Mouse (Mus musculus): ENCODE results near the gene Ston2. TPM values are rescaled to one million over a fixed set of nuclear protein-coding genes. Genes with fewer than 3 reads are reported as not detected.
A peak's percentile ranks its signal among the peaks of the same experiment; 100 is the strongest.

The Ston2 gene
- total and polyA plus RNA-seq, 3 experiments, result 3.6 to 4.7 (median 4.1) TPM

- no peak overlapping the region for H3K27ac ChIP-seq
- H3K4me3 ChIP-seq, result no peak overlapping the region
- TF ChIP-seq EP300 (IDR thresholded peaks at IDR 0.05; ENCODE audit: insufficient read depth, low read depth, low read length), result no peak
- no peak for TF ChIP-seq POLR2A (IDR thresholded peaks at IDR 0.05; ENCODE audit: insufficient read depth, low read depth, low read length)
- peak; percentile 28 for TF ChIP-seq CTCF (IDR thresholded peaks at IDR 0.05)
- H3K36me3 ChIP-seq (ENCODE audit: control insufficient read depth, insufficient read depth, low read length), result no peaks in the 10 kb centered on the region
- H3K27me3 ChIP-seq (ENCODE audit: control insufficient read depth, insufficient read depth, low read length), result no peaks in the 10 kb centered on the region
- H3K9ac ChIP-seq (ENCODE audit: low read depth, low read length), result no peak overlapping the region
- peak in 1 of 2 experiments; percentile 28 for DNase-seq
- WGBS, result 51% methylated on average over 6 of the region's 6 CpGs
- intact Hi-C loops (cut with DNase I), result loop anchor here (5.0 kb wide), 1 partner anchor 54 kb away; the partner anchor contains the start of gene Ston2
- H3K4me1 ChIP-seq (ENCODE audit: control insufficient read depth, insufficient read depth, low read length), result no peaks in the 10 kb centered on the region; the same call in 1 of the 2 replicates
- no peaks in the 10 kb centered on the region for H3K79me2 ChIP-seq (replicated peaks; ENCODE audit: control insufficient read depth, insufficient read depth, low read length)
Observed at GRCm38 (mm10) chr12:91732729-91733448, 55.3 kb downstream of the Ston2 start.

GRCm38 (mm10) chr12:91726202-91726601 is 62.0 kb downstream of the Ston2 start:
- Histone ChIP-seq H3K4me1 (ENCODE audit: control insufficient read depth, insufficient read depth, low read length) (no peaks in the 10 kb centered on the region), H3K36me3 (ENCODE audit: control insufficient read depth, insufficient read depth, low read length) (no peaks in the 10 kb centered on the region), H3K4me3 (no peak overlapping the region), H3K9ac (ENCODE audit: low read depth, low read length) (no peak overlapping the region), H3K27me3 (ENCODE audit: control insufficient read depth, insufficient read depth, low read length) (no peaks in the 10 kb centered on the region), H3K79me2 (replicated peaks; ENCODE audit: control insufficient read depth, insufficient read depth, low read length) (no peaks in the 10 kb centered on the region), H3K27ac (no peak overlapping the region)
- no peak for TF ChIP-seq POLR2A (IDR thresholded peaks at IDR 0.05; ENCODE audit: insufficient read depth, low read depth, low read length)
- TF ChIP-seq EP300 (IDR thresholded peaks at IDR 0.05; ENCODE audit: insufficient read depth, low read depth, low read length), result no peak
- TF ChIP-seq CTCF (IDR thresholded peaks at IDR 0.05), result no peak
- intact Hi-C loops (cut with DNase I), result no loop called here
- WGBS, result 84% methylated on average over 7 of the region's 7 CpGs
- DNase-seq, result no peak

- no peaks in the 10 kb centered on the region for H3K4me1 ChIP-seq (ENCODE audit: control insufficient read depth, insufficient read depth, low read length)
- H3K27ac ChIP-seq, result no peak overlapping the region
- 87% methylated on average over 6 of the region's 6 CpGs for WGBS
- H3K4me3 ChIP-seq, result no peak overlapping the region
- DNase-seq, result no peak
- H3K36me3 ChIP-seq (ENCODE audit: control insufficient read depth, insufficient read depth, low read length), result no peaks in the 10 kb centered on the region
- TF ChIP-seq EP300 (IDR thresholded peaks at IDR 0.05; ENCODE audit: insufficient read depth, low read depth, low read length), result no peak
- no peak for TF ChIP-seq CTCF (IDR thresholded peaks at IDR 0.05)
- no peak for TF ChIP-seq POLR2A (IDR thresholded peaks at IDR 0.05; ENCODE audit: insufficient read depth, low read depth, low read length)
- intact Hi-C loops (cut with DNase I), result no loop called here
- H3K9ac ChIP-seq (ENCODE audit: low read depth, low read length), result no peak overlapping the region
- H3K79me2 ChIP-seq (replicated peaks; ENCODE audit: control insufficient read depth, insufficient read depth, low read length), result no peaks in the 10 kb centered on the region
- H3K27me3 ChIP-seq (ENCODE audit: control insufficient read depth, insufficient read depth, low read length), result no peaks in the 10 kb centered on the region
Observed at GRCm38 (mm10) chr12:91723912-91724311, 64.3 kb downstream of the Ston2 start.

- intact Hi-C loops (cut with DNase I), result no loop called here
- no peak for DNase-seq
- H3K9ac ChIP-seq (ENCODE audit: low read depth, low read length), result no peak overlapping the region
- H3K27me3 ChIP-seq (ENCODE audit: control insufficient read depth, insufficient read depth, low read length), result no peaks in the 10 kb centered on the region
- no peak overlapping the region for H3K4me3 ChIP-seq
- H3K79me2 ChIP-seq (replicated peaks; ENCODE audit: control insufficient read depth, insufficient read depth, low read length), result no peaks in the 10 kb centered on the region
- H3K27ac ChIP-seq, result no peak overlapping the region
- 86% methylated on average over 7 of the region's 7 CpGs for WGBS
- TF ChIP-seq POLR2A (IDR thresholded peaks at IDR 0.05; ENCODE audit: insufficient read depth, low read depth, low read length) (no peak), EP300 (IDR thresholded peaks at IDR 0.05; ENCODE audit: insufficient read depth, low read depth, low read length) (no peak)
- H3K4me1 ChIP-seq (ENCODE audit: control insufficient read depth, insufficient read depth, low read length), result no peaks in the 10 kb centered on the region
- no peaks in the 10 kb centered on the region for H3K36me3 ChIP-seq (ENCODE audit: control insufficient read depth, insufficient read depth, low read length)
Observed at GRCm38 (mm10) chr12:91719134-91719533, 69.1 kb downstream of the Ston2 start.

- H3K4me3 ChIP-seq, result no peak overlapping the region
- no peak overlapping the region for H3K27ac ChIP-seq
- no peak overlapping the region for H3K9ac ChIP-seq (ENCODE audit: low read depth, low read length)
- intact Hi-C loops (cut with DNase I), result no loop called here
- H3K27me3 ChIP-seq (ENCODE audit: control insufficient read depth, insufficient read depth, low read length), result no peaks in the 10 kb centered on the region
- WGBS, result 78% methylated on average over 6 of the region's 6 CpGs
- no peaks in the 10 kb centered on the region for H3K36me3 ChIP-seq (ENCODE audit: control insufficient read depth, insufficient read depth, low read length)
- TF ChIP-seq EP300 (IDR thresholded peaks at IDR 0.05; ENCODE audit: insufficient read depth, low read depth, low read length) (no peak), POLR2A (IDR thresholded peaks at IDR 0.05; ENCODE audit: insufficient read depth, low read depth, low read length) (no peak), CTCF (IDR thresholded peaks at IDR 0.05) (no peak)
- H3K4me1 ChIP-seq (ENCODE audit: control insufficient read depth, insufficient read depth, low read length), result no peaks in the 10 kb centered on the region; the same call in 1 of the 2 replicates
- no peak for DNase-seq
- no peaks in the 10 kb centered on the region for H3K79me2 ChIP-seq (replicated peaks; ENCODE audit: control insufficient read depth, insufficient read depth, low read length)
Observed at GRCm38 (mm10) chr12:91715686-91716085, 72.5 kb downstream of the Ston2 start.

GRCm38 (mm10) chr12:91713358-91713757 is 74.8 kb downstream of the Ston2 start:
- intact Hi-C loops (cut with DNase I), result no loop called here

More at GRCm38 (mm10) chr12:91713358-91713757, 74.8 kb downstream of the Ston2 start:
- Histone ChIP-seq H3K27ac (no peak overlapping the region), H3K36me3 (ENCODE audit: control insufficient read depth, insufficient read depth, low read length) (no peaks in the 10 kb centered on the region), H3K79me2 (replicated peaks; ENCODE audit: control insufficient read depth, insufficient read depth, low read length) (no peaks in the 10 kb centered on the region), H3K4me1 (ENCODE audit: control insufficient read depth, insufficient read depth, low read length) (no peaks in the 10 kb centered on the region; the same call in 1 of the 2 replicates), H3K4me3 (no peak overlapping the region), H3K9ac (ENCODE audit: low read depth, low read length) (no peak overlapping the region), H3K27me3 (ENCODE audit: control insufficient read depth, insufficient read depth, low read length) (no peaks in the 10 kb centered on the region)
- WGBS, result 93% methylated on average over 7 of the region's 7 CpGs
- no peak for TF ChIP-seq CTCF (IDR thresholded peaks at IDR 0.05)
- no peak for TF ChIP-seq POLR2A (IDR thresholded peaks at IDR 0.05; ENCODE audit: insufficient read depth, low read depth, low read length)
- TF ChIP-seq EP300 (IDR thresholded peaks at IDR 0.05; ENCODE audit: insufficient read depth, low read depth, low read length), result no peak
- DNase-seq, result no peak

Measured in heart, adult 2 months (tissue).